Mouse (Mus musculus): ENCODE measurements around the gene Plb1. TPM values are rescaled to one million over a fixed set of nuclear protein-coding genes. Genes with fewer than 3 reads are reported as not detected.

Gene Plb1
- total RNA-seq, 1 experiment, result 3.8 TPM

GRCm38 (mm10) chr5:32340246-32340645 lies 107.7 kb downstream of the Plb1 start:
- no peaks in the 10 kb centered on the region for H3K9me3 ChIP-seq (ENCODE audit: control insufficient read depth, insufficient read depth, low read depth, low read length)
- H3K4me1 ChIP-seq (ENCODE audit: control insufficient read depth in 2 of 2, insufficient read depth in 2 of 2, low read length in 2 of 2, poor library complexity in 1 of 2), result peaks cover 0 to 3% of the 10 kb centered on the region in 2 experiments; a peak in 1 of 4 replicates
- DNase-seq (ENCODE audit: low read depth, low spot score), result no peak
- no peaks in the 10 kb centered on the region for H3K36me3 ChIP-seq (ENCODE audit: control insufficient read depth, insufficient read depth, low read length, poor library complexity, severe bottlenecking)
- H3K9ac ChIP-seq (ENCODE audit: insufficient read depth, low read depth, low read length, poor library complexity, severe bottlenecking), result no peak overlapping the region
- no peak for TF ChIP-seq ZNF384 (IDR thresholded peaks at IDR 0.05; ENCODE audit: low read depth, low read length)
- no peak overlapping the region for H3K27ac ChIP-seq (ENCODE audit: insufficient read depth, low read depth, low read length, poor library complexity, severe bottlenecking)
- in situ Hi-C loops (cut with MboI; ENCODE audit: low sequenced_read_pairs in 2 of 2, unreplicated experiment in 2 of 2), result loop anchor here in 1 of 2 experiments (25.0 kb wide), 1 partner anchor 172 kb away; no protein-coding TSS in a partner anchor
- H3K4me3 ChIP-seq (ENCODE audit: insufficient read depth in 1 of 2, low read depth in 1 of 2, low read length in 2 of 2, poor library complexity in 1 of 2, severe bottlenecking in 1 of 2), result no peak overlapping the region

- Histone ChIP-seq H3K4me3 (ENCODE audit: insufficient read depth in 1 of 2, low read depth in 1 of 2, low read length in 2 of 2, poor library complexity in 1 of 2, severe bottlenecking in 1 of 2) (no peak overlapping the region), H3K4me1 (ENCODE audit: control insufficient read depth in 2 of 2, insufficient read depth in 2 of 2, low read length in 2 of 2, poor library complexity in 1 of 2) (peaks cover 0 to 3% of the 10 kb centered on the region in 2 experiments; a peak in 1 of 4 replicates), H3K9me3 (ENCODE audit: control insufficient read depth, insufficient read depth, low read depth, low read length) (no peaks in the 10 kb centered on the region), H3K9ac (ENCODE audit: insufficient read depth, low read depth, low read length, poor library complexity, severe bottlenecking) (no peak overlapping the region), H3K36me3 (ENCODE audit: control insufficient read depth, insufficient read depth, low read length, poor library complexity, severe bottlenecking) (no peaks in the 10 kb centered on the region), H3K27ac (ENCODE audit: insufficient read depth, low read depth, low read length, poor library complexity, severe bottlenecking) (no peak overlapping the region)
- DNase-seq (ENCODE audit: low read depth, low spot score), result no peak
- no peak for TF ChIP-seq ZNF384 (IDR thresholded peaks at IDR 0.05; ENCODE audit: low read depth, low read length)
- TF ChIP-seq HCFC1 (IDR thresholded peaks at IDR 0.05; ENCODE audit: borderline replicate concordance, insufficient read depth, low read length), result no peak
- TF ChIP-seq CHD2 (IDR thresholded peaks at IDR 0.05; ENCODE audit: low read depth, low read length), result no peak
- TF ChIP-seq MAFK (IDR thresholded peaks at IDR 0.05; ENCODE audit: insufficient read depth, low read depth, low read length), result 0 out of 2 replicates have a peak, but pooled peaks have one; percentile 15
- no peak for TF ChIP-seq ZC3H11A (IDR thresholded peaks at IDR 0.05; ENCODE audit: borderline replicate concordance, low read depth, low read length)
- in situ Hi-C loops (cut with MboI; ENCODE audit: low sequenced_read_pairs in 2 of 2, unreplicated experiment in 2 of 2), result loop anchor here in 1 of 2 experiments (25.0 kb wide), 1 partner anchor 170 kb away; no protein-coding TSS in a partner anchor
Observed at GRCm38 (mm10) chr5:32342711-32343285, 110.3 kb downstream of the Plb1 start.

DNA sequence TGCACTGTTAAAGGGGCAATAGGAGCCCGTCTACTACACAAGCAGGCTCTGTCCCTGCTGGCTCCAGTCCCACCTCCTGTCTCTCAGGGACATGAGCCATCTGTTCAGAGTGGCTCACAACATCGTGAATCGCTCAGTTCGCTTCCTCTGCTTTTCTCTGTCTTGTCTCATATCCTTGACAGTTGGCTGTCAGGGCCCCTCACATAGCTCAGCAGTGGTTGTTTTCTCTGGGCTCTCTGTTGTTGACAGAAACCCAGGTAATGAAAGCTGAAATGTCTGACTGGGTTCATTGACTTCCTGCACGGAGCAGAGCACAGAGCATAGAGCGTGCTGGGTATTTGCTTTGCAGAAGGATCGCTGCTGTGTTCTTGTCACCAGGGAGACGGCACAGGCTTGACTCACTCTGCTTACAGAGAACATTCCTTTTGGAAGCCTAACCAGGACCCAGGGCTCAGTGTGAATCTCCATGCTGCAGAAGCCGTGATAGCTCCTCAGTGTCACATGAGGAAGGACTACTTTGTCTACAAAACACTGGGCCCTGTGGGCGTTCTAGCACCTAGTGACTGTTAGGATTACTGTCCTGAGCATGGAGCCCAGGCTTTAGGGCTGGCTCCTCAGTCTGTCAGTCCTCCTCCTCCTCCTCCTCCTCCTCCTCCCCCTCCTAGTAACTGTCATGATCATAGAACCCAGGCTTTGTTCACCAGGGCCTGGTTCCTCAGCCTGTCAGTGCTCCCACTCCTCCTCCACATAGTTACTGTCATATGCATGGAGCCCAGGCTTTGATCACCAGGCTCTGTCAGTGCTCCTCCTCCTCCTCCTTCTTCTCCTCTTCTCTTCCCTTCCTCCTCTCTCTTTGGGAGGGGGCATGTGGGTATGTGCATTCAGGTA lies 113.8 kb downstream of the Plb1 start:
- Histone ChIP-seq H3K36me3 (ENCODE audit: control insufficient read depth, insufficient read depth, low read length, poor library complexity, severe bottlenecking) (no peaks in the 10 kb centered on the region), H3K9me3 (ENCODE audit: control insufficient read depth, insufficient read depth, low read depth, low read length) (no peaks in the 10 kb centered on the region), H3K4me3 (ENCODE audit: insufficient read depth in 1 of 2, low read depth in 1 of 2, low read length in 2 of 2, poor library complexity in 1 of 2, severe bottlenecking in 1 of 2) (no peak overlapping the region), H3K27ac (ENCODE audit: insufficient read depth, low read depth, low read length, poor library complexity, severe bottlenecking) (no peak overlapping the region), H3K4me1 (ENCODE audit: control insufficient read depth in 2 of 2, insufficient read depth in 2 of 2, low read length in 2 of 2, poor library complexity in 1 of 2) (no peaks in the 10 kb centered on the region), H3K9ac (ENCODE audit: insufficient read depth, low read depth, low read length, poor library complexity, severe bottlenecking) (no peak overlapping the region)
- no peak for TF ChIP-seq MAFK (IDR thresholded peaks at IDR 0.05; ENCODE audit: insufficient read depth, low read depth, low read length)
- TF ChIP-seq ZNF384 (IDR thresholded peaks at IDR 0.05; ENCODE audit: low read depth, low read length), result no peak
- no peak for TF ChIP-seq CHD2 (IDR thresholded peaks at IDR 0.05; ENCODE audit: low read depth, low read length)
- no peak for TF ChIP-seq ZC3H11A (IDR thresholded peaks at IDR 0.05; ENCODE audit: borderline replicate concordance, low read depth, low read length)
- TF ChIP-seq HCFC1 (IDR thresholded peaks at IDR 0.05; ENCODE audit: borderline replicate concordance, insufficient read depth, low read length), result no peak
- DNase-seq (ENCODE audit: low read depth, low spot score), result no peak
- in situ Hi-C loops (cut with MboI; ENCODE audit: low sequenced_read_pairs in 2 of 2, unreplicated experiment in 2 of 2), result loop anchor here in 1 of 2 experiments (25.0 kb wide), 1 partner anchor 166 kb away; no protein-coding TSS in a partner anchor

DNA sequence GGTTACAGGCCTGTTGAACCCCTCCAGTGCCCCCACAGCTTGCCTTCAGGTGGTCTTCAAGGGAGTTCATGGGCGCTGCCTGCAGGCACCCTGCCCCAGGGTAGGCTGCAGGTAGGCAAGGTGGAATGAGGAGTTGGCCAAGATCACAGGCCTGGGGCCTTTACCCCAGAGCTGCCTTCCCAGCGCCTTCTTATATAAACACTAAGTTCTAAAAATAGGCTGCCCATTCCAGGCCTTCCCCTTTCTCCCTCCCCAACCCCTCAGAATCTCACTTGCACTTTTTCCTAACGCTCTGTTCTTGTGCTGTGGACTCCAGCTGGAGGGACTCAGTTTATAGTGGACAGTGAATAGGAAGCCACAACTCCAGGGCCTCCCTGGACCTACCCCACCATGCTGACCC lies 117.2 kb downstream of the Plb1 start:
- Histone ChIP-seq H3K36me3 (ENCODE audit: control insufficient read depth, insufficient read depth, low read length, poor library complexity, severe bottlenecking) (no peaks in the 10 kb centered on the region), H3K27ac (ENCODE audit: insufficient read depth, low read depth, low read length, poor library complexity, severe bottlenecking) (no peak overlapping the region), H3K9me3 (ENCODE audit: control insufficient read depth, insufficient read depth, low read depth, low read length) (no peaks in the 10 kb centered on the region), H3K9ac (ENCODE audit: insufficient read depth, low read depth, low read length, poor library complexity, severe bottlenecking) (no peak overlapping the region), H3K4me1 (ENCODE audit: control insufficient read depth in 2 of 2, insufficient read depth in 2 of 2, low read length in 2 of 2, poor library complexity in 1 of 2) (peaks cover 0 to 3% of the 10 kb centered on the region in 2 experiments; a peak in 1 of 4 replicates), H3K4me3 (ENCODE audit: insufficient read depth in 1 of 2, low read depth in 1 of 2, low read length in 2 of 2, poor library complexity in 1 of 2, severe bottlenecking in 1 of 2) (no peak overlapping the region)
- DNase-seq (ENCODE audit: low read depth, low spot score), result no peak
- no peak for TF ChIP-seq ZNF384 (IDR thresholded peaks at IDR 0.05; ENCODE audit: low read depth, low read length)
- no peak for TF ChIP-seq HCFC1 (IDR thresholded peaks at IDR 0.05; ENCODE audit: borderline replicate concordance, insufficient read depth, low read length)
- TF ChIP-seq CHD2 (IDR thresholded peaks at IDR 0.05; ENCODE audit: low read depth, low read length), result no peak
- TF ChIP-seq ZC3H11A (IDR thresholded peaks at IDR 0.05; ENCODE audit: borderline replicate concordance, low read depth, low read length), result no peak
- no peak for TF ChIP-seq MAFK (IDR thresholded peaks at IDR 0.05; ENCODE audit: insufficient read depth, low read depth, low read length)
- in situ Hi-C loops (cut with MboI; ENCODE audit: low sequenced_read_pairs in 2 of 2, unreplicated experiment in 2 of 2), result loop anchor here in 1 of 2 experiments (25.0 kb wide), 1 partner anchor 163 kb away; no protein-coding TSS in a partner anchor

Measured in ES-E14 (cell line).